13 mouse cellular contexts compared by ENCODE assay signal in the genomic region with DNA sequence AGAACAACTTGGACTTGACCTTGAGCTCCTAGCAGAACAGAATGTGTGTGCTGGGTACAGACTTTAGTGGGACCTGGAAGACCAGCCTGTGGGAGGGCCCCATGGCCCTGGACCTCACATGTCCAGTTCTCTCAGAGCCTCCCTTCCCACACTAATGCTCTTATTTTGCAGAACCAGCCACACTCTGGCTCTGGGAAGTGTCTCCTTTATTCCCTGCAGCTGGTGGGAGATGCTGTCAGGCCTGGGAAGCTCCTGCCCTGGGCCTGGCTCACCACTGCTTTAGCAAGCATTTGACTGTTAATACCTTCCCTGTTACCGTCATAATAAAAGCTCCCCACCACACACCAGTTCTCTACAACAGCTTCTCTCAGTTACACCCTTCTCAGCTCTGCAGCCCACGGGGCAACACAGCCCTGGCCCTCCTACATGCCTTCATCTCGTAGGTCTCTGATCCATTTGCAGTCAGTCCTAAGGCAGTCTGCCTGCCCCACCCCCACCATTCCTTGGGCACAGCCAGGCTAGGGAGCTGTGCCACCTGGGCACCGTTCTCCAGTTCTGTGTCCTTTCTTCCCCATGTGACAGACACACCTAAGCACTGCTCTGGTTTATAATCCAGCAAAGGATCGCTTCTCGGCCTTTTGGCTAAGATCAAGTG. TPM values are rescaled to one million over a fixed set of nuclear protein-coding genes. Genes with fewer than 3 reads are reported as not detected.
DNase-seq lines count a peak whose midpoint lies in the region; ATAC-seq lines count a peak whose summit lies in the region.
"Had no signal": no experiment of that assay in that cellular context is flagged by ENCODE, and none has a peak within 500 bp of the region (broad histone marks: within the 10 kb centered on the region; RNA-seq: fewer than 3 reads in every experiment).

No protein-coding gene starts in this region.

- no peaks in the 10 kb centered on the region for H3K27me3 ChIP-seq in hindbrain, embryonic 10.5 days (ENCODE audit: insufficient read depth, poor library complexity, severe bottlenecking)
- no peaks in the 10 kb centered on the region for H3K27me3 ChIP-seq in hindbrain, embryonic 11.5 days (ENCODE audit: control insufficient read depth, insufficient read depth, low read length)

- WGBS in hindbrain, embryonic 10.5 days, result 74% methylated on average over 6 of the region's 6 CpGs
- WGBS in hindbrain, embryonic 11.5 days, result 75% methylated on average over 6 of the region's 6 CpGs

- peaks cover 3% of the 10 kb centered on the region; the same call in 1 of the 2 replicates for H3K9me3 ChIP-seq in hindbrain, embryonic 10.5 days
- H3K9me3 ChIP-seq in hindbrain, embryonic 11.5 days (ENCODE audit: control insufficient read depth, low read length), result no peaks in the 10 kb centered on the region

- DNase-seq in hindbrain, embryonic 10.5 days (ENCODE audit: low spot score), result no peak
- DNase-seq in hindbrain, embryonic 11.5 days (ENCODE audit: low spot score), result no peak
- DNase-seq in lung, postnatal 10 days, result peak; percentile 38
- DNase-seq in lung, postnatal 4 days, result no peak
- peak; percentile 54 to 60 for DNase-seq in cerebellum, postnatal 10 days
- DNase-seq in yolk sac, embryonic 10.5 days (ENCODE audit: low spot score), result peak; percentile 34
- DNase-seq in adrenal gland, adult 18-20 months (ENCODE audit: low spot score in 2 of 2), result no peak
- DNase-seq: forebrain, postnatal 0 days; heart, adult 11 months; heart, postnatal 4 days; thymus, postnatal 14 days had no signal

- H3K4me1 ChIP-seq in hindbrain, embryonic 10.5 days (replicated peaks), result peaks cover 16% of the 10 kb centered on the region; the same call in 1 of the 2 replicates
- H3K4me1 ChIP-seq in hindbrain, embryonic 11.5 days (replicated peaks; ENCODE audit: control insufficient read depth, insufficient read depth, low read length), result no peaks in the 10 kb centered on the region

- peak overlapping the region; percentile 45; the same call in 1 of the 2 replicates for H3K27ac ChIP-seq in hindbrain, embryonic 10.5 days
- H3K27ac ChIP-seq in hindbrain, embryonic 11.5 days (ENCODE audit: low read depth, low read length), result no peak overlapping the region
- H3K27ac ChIP-seq: liver, embryonic 14.5 days had no signal

- peaks cover 22% of the 10 kb centered on the region for H3K36me3 ChIP-seq in hindbrain, embryonic 10.5 days
- no peaks in the 10 kb centered on the region for H3K36me3 ChIP-seq in hindbrain, embryonic 11.5 days (ENCODE audit: control insufficient read depth, insufficient read depth, low read length)

- ATAC-seq in hindbrain, embryonic 11.5 days (ENCODE audit: low FRiP score), result no peak
- ATAC-seq: forebrain, postnatal 0 days had no signal

- no peak overlapping the region for H3K4me2 ChIP-seq in hindbrain, embryonic 11.5 days (replicated peaks; ENCODE audit: low read depth, low read length)

- H3K9ac ChIP-seq in hindbrain, embryonic 11.5 days (ENCODE audit: low read depth, low read length), result no peak overlapping the region
- H3K9ac ChIP-seq: forebrain, postnatal 0 days; liver, embryonic 14.5 days had no signal

- H3K4me3 ChIP-seq in hindbrain, embryonic 10.5 days, result no peak overlapping the region
- H3K4me3 ChIP-seq in hindbrain, embryonic 11.5 days (ENCODE audit: low read depth, low read length), result no peak overlapping the region
- H3K4me3 ChIP-seq: myocyte had no signal

RNA-seq across cellular contexts. Expression of a gene that starts 12.3 kb away (rescaled TPM):
- 99.5 and 115 TPM in 2 replicates for polyA plus RNA-seq in hindbrain, embryonic 10.5 days (2016; fragmentation: Nextera tagmentation; extraction: Ambion mirVana)
- polyA plus RNA-seq in hindbrain, embryonic 11.5 days (2014; fragmentation: Nextera tagmentation; extraction: Ambion mirVana), result 59.2 and 62.0 TPM in 2 replicates
- total RNA-seq in adrenal gland, adult 18-20 months (2021), result 10 to 100 TPM; 26.6 to 27.5 TPM

RNA-seq across cellular contexts. Expression of a gene that starts 12.4 kb away (rescaled TPM):
- 45.5 and 52.8 TPM in 2 replicates for polyA plus RNA-seq in hindbrain, embryonic 10.5 days (2016; fragmentation: Nextera tagmentation; extraction: Ambion mirVana)
- 51.3 and 54.0 TPM in 2 replicates for polyA plus RNA-seq in hindbrain, embryonic 11.5 days (2014; fragmentation: Nextera tagmentation; extraction: Ambion mirVana)
- total RNA-seq in adrenal gland, adult 18-20 months (2021), result 10 to 100 TPM; 24.2 to 31.3 TPM

Comparison
In these comparisons a context has a peak if more than half of its experiments do, and no peak if none do; other contexts are left out.
1. DNase-seq: peak in lung, postnatal 10 days (single experiment), cerebellum, postnatal 10 days (2 of 2) and yolk sac, embryonic 10.5 days (single experiment); none in hindbrain, embryonic 10.5 days (single experiment), hindbrain, embryonic 11.5 days (single experiment), lung, postnatal 4 days (0 of 2) and adrenal gland, adult 18-20 months (0 of 2).